Mouse (Mus musculus) right cerebral cortex, postnatal 4 days (tissue): Measurements from ENCODE around the gene Zfp825.
"Not testable (repeated sequence)": the region's sequence is repeated elsewhere in the genome, so short reads cannot be mapped to it uniquely, and the experiment has no call there.

ENCODE experiments used
- DNase-seq: peaks from one replicate; pipeline ENCODE4 v3.0.0-alpha.2; 2022

The Zfp825 gene

DNA sequence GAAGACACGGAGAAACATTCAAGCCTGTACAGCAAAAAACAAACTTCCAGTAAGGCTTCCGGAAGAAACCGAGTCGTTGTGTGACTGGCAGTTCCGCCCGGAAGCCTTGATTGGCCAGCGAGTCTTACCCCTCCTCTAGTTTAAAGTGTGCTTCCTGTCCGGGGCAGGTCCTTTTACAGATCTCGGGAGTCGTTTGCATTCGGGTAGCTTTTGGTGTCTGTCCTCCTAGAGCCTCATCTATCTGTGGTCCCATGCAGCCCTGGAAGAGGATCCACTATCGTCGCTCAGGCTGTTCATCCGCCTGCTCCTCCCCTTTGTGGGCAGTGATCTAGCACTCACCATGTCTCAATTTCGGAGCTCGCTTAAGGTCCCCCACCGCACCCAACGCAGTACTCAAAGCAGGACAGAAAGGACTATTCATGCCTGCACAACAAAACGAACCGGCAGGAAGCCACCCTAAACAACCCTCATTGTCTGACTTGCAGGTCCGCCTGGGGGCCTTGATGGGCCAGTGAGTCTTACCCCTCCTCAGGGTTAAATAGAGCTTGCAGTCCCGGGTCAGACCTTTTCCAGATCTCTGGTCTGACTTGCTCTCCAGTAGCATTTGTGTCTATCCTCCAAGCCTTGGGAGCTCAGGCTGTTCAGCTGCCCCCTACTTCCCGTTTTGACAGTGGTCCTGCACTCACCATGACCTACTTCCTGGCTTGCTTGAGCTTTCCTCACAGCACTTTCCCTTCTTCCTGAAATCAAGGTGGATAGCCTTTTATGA lies at the start of gene Zfp825:
Gene Zfp825 (minus strand): TSS at position 82 of the 769 bp plus-strand sequence.
- DNase-seq = peak; percentile 68

DNA sequence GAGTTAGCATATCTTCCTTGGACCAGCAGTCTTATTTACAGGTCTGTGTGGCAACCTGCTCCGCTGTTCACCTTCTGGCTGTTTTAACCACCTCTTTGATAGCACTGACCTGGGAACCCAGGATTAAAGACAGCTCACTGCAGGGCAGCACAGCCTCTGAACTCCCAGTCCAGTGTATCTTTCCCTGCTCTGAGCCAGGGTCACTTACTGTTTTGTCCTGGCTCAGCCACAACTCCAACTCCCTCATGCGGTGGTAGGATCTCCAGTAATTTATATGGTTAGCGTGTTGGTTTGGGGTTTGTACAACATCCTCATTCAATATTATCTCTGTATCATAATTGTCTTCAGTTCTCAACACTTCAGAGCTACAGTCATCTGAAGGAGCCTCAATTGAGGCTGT lies 41.6 kb upstream of the Zfp825 start:
- not testable (repeated sequence) for DNase-seq

DNA sequence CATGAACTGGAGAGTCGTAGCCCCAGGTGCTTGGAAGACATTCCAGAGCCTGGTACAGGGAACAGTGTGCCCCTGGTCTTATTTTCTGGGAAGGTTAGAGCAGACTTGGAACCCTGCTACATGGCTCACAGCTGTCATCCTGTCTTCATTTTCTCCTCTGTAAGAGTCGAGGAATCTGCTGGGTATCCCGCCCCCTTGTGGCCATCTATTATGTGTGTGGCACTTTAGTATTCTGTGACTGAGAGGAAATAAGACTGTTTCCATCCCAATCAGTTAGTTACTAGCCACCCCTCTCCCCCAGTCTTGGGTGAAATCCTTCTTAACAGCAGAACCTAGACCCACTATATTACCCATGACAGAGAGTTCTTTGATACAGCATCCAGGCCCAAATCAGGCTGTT lies 41.1 kb upstream of the Zfp825 start:
- peak; percentile 54 for DNase-seq

DNA sequence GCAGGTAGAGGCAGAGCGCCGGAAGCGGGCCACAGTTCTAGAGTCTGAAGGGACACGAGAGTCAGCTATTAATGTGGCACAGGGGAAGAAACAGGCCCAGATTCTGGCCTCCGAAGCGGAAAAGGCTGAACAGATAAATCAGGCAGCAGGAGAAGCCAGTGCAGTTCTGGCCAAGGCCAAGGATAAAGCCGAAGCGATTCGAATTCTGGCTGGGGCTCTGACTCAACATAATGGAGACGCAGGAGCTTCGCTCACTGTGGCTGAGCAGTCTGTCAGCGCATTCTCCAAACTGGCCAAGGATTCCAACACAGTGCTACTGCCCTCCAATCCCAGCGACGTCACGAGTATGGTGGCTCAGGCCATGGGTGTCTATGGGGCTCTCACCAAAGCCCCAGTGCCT lies 40.3 kb upstream of the Zfp825 start:
- DNase-seq = no peak

DNA sequence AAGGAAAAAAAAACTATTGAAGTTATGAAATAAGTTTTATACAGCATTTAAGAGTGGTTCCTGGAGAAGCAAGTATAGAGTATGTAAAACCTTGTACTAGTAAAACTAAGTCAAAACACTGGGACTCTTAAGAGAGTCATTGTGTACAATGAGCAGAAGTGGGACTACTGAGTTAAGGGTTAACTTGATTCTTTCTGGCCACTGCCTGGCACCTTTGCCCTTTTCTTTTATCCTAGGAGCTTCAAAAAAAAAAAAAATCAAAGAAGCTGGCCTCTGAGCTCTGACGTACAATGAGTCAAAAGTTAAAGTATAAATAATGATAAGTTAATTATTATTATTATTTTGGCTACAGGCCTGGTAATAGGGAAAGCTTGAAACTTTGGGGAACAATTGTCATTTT lies 37.5 kb upstream of the Zfp825 start:
- not testable (repeated sequence) for DNase-seq

DNA sequence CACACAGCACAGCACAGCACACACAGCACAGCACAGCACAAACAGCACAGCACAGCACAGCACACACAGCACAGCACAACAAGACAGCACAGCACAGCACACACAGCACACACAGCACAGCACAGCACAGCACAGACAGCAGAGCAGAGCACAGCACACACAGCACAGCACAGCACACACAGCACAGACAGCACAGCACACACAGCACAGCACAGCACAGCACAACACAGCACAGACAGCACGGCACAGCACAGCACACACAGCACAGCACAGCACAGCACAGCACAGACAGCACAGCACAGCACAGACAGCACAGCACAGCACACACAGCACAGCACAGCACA lies 35.6 kb upstream of the Zfp825 start:
- DNase-seq = not testable (repeated sequence)

DNA sequence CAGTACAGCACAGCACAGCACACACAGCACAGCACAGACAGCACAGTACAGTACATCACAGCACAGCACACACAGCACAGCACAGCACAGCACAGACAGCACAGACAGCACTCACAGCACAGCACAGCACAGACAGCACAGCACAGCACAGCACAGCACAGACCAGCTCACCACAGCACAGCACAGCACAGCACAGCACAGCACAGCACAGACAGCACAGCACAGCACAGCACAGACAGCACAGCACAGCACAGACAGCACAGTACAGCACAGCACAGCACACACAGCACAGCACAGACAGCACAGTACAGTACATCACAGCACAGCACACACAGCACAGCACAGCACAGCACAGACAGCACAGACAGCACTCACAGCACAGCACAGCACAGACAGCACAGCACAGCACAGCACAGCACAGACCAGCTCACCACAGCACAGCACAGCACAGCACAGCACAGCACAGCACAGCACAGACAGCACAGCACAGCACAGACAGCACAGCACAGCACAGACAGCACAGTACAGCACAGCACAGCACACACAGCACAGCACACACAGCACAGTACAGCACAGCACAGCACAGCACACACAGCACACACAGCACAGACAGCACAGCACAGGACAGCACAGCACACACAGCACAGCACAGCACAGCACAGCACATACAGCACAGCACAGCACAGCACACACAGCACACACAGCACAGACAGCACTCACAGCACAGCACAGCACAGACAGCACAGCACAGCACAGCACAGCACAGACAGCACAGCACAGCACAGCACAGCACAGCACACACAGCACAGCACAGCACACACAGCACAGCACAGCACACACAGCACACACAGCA lies 35.0 kb upstream of the Zfp825 start:
- not testable (repeated sequence) for DNase-seq

DNA sequence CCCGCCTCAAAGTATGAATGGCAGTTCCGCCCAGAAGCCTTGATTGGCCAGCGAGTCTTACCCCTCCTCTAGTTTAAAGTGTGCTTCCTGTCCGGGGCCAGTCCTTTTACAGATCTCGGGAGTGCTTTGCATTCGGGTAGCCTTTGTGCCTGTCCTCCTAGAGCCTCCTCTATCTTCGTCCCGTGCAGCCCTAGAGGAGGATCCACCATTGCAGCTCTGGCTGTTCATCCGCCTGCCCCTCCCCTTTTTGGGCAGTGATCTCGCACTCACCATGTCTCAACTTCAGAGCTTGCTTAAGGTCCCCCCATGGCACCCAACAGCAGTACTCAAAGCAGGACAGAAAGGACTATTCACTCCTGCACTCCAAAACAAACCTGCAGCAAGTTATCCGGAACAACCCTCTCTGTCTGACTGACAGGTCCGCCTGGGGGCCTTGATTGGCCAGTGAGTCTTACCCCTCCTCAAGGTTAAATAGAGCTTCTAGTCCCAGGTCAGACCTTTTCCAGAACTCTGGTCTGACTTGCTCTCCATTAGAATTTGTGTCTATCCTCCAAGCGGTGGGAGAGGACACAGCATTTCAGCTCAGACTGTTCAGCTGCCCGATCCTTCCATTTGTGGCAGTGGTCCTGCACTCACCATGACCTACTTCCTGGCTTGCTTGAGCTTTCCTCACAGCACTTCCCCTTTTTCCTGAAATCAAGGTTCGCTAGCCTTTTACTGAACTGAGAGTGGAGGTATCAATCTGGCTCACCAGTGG lies 28.9 kb upstream of the Zfp825 start:
- DNase-seq = peak; percentile 54

DNA sequence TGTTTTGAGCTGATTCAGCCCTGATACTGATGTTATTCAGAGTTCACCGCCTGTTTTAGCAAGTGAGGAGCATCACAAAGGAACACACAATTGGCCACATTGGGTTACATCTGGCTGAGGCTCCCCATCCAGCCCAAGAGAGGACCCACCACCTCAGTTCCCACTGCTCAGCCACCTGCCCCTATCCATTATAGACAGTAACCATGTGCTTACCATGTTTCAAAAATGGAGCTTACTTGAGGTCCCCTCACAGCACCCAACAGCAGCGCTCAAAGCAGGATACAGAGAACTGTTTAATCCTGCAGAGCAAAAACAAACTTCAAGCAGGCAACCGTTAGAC lies 28.3 kb upstream of the Zfp825 start:
- not testable (repeated sequence) for DNase-seq

DNA sequence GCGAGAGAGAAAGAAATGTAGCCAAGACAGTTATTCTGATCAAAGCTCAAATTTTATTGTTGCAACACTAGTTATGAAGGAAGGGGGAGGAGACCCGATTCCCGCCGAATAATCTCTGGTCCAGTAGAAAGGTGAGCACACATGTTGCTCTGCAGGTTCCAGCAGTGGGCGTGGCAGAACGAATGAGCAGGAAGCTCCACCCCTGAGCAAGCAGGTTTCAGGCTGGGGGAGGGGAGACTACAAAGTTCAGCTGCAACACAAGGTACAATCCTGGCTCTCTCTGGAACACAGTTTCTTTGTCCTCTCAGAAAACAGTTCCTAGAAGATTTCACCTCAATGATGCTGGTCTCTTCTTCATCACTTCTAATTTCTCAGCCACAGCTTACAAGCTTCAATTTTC lies 14.2 kb upstream of the Zfp825 start:
- not testable (repeated sequence) for DNase-seq

DNA sequence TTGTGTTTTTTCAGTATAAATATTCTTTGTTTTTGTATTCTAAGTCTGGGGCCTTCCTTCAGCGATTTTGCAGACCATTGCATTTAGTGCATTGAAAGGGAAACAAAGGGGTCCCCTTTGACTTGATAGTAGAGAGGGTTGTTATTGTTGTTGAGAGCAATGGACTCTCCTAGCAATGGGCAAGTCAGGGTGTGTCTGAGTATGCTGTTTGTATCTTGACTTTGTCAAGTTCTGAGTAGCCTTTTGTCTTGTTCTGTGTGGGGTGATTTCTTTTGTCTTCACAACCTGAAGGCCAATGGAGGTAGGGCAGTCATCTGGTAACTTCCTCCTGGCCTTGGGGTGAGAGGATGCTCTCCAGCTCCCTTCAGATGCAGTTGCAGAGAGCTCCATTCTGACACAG lies 9.1 kb upstream of the Zfp825 start:
- DNase-seq = not testable (repeated sequence)

DNA sequence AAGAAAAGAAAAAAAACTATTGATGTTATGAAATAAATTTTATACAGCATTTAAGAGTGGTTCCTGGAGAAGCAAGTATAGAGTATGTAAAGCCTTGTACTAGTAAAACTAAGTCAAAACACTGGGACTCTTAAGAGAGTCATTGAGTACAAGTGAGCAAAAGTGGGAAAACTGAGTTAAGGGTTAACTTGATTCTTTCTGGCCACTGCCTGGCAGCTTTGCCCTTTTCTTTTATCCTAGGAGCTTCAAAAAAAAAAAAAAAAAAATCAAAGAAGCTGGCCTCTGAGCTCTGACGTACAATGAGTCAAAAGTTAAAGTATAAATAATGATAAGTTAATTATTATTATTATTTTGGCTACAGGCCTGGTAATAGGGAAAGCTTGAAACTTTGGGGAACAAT lies 5.9 kb upstream of the Zfp825 start:
- DNase-seq = not testable (repeated sequence)

DNA sequence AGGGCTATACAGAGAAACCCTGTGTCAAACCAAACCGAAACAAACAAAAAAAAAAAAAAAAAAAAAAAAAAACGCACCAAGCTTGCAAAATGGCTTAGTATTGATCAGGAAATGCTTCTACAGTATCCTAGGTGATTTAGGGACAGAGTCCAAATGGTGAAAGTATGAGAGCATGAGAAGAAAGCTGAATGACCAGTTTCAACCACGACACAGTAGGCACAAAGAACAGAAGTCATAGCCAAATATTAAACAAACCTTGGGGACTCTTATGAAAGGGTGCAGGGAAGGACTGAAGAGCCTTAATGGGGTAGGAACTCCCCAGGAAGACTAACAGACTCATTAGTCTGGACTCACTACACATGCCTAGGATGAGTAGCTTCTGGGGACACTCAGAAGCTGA lies 9.5 kb downstream of the Zfp825 start:
- DNase-seq = not testable (repeated sequence)

DNA sequence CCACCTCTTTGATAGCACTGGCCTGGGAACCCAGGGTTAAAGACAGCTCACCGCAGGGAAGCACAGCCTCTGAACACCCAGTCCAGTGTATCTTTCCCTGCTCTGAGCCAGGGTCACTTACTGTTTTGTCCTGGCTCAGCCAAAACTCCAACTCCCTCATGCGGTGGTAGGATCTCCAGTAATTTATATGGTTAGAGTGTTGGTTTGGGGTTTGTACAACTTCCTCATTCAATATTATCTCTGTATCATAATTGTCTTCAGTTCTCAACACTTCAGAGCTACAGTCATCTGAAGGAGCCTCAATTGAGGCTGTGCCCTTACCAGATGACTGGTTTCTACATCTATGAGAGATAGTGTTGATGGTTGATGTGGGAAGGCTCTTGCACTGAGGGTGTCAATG lies 22.3 kb downstream of the Zfp825 start:
- not testable (repeated sequence) for DNase-seq

DNA sequence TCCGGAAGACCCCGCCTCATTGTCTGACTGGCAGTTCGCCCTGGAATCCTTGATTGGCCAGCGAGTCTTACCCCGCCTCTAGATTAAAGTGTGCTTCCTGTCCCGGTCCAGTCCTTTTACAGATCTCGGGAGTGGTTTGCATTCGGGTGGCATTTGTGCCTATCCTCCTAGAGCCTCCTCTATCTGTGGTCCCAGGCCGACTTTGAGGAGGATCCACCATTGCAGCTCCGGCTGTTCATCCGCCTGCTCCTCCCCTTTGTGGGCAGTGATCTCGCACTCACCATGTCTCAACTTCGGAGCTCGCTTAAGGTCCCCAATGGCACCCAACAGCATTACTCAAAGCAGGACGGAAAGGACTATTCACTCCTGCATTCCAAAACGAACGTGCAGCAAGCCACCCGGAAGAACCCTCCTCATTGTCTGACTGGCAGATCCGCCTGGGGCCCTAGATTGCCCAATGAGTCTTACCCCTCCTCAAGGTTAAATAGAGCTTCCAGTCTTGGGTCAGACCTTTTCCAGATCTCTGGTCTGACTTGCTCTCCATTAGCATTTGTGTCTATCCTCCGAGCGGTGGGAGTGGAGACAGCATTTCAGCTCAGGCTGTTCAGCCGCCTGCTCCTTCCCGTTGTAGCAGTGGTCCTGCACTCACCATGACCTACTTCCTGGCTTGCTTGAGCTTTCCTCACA lies 30.9 kb downstream of the Zfp825 start:
- peak; percentile 73 for DNase-seq

DNA sequence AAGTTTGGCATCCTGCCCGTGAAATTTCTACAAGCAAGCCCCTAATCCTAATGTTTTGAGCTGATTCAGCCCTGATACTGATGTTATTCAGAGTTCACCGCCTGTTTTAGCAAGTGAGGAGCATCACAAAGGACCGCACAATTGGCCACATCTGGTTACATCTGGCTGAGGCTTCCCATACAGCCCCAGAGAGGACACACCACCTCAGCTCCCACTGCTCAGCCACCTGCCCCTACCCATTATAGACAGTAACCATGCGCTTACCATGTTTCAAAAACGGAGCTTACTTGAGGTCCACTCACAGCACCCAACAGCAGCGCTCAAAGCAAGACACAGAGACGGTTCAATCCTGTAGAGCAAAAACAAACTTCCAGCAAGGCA lies 31.5 kb downstream of the Zfp825 start:
- DNase-seq = peak; percentile 5

DNA sequence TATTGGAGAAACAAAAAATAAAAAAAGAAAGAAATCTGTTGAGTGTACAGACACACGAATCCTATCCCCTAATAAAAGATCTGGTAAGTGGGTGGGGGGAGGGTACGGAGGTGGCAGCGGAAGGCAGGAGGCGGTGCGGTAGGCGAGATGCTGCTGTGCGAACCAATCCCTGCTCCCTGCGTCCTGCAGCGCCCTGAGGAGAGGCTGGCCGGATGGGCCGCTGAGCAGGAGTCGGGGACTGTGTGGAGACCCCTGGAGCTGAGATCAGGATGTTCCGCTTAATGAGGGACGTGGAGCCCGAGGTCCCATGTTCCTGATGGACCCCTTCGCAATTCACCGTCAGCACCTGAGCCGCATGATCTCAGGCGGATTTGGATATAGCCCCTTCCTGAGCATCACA lies 53.9 kb downstream of the Zfp825 start:
- no peak for DNase-seq
